ENCODE assay signal across 16 mouse cellular contexts in genomic region chr11:82406358-82407221, GRCm38 (mm10). TPM values are rescaled to one million over a fixed set of nuclear protein-coding genes. Genes with fewer than 3 reads are reported as not detected.
DNase-seq lines count a peak whose midpoint lies in the region; ATAC-seq lines count a peak whose summit lies in the region.
"Had no signal": no experiment of that assay in that cellular context is flagged by ENCODE, and none has a peak within 500 bp of the region (broad histone marks: within the 10 kb centered on the region; RNA-seq: fewer than 3 reads in every experiment).

No protein-coding gene starts in this region.

- ATAC-seq in hindbrain, embryonic 16.5 days, result no peak
- ATAC-seq in neural tube, embryonic 11.5 days (ENCODE audit: insufficient read depth, low FRiP score, low TSS enrichment), result peak; percentile 73
- ATAC-seq: activated CD4-positive, CD25-positive, alpha-beta regulatory T cell, adult 4 months had no signal

- WGBS in hindbrain, embryonic 10.5 days, result 24% methylated on average over 11 of the region's 11 CpGs
- 27% methylated on average over 11 of the region's 11 CpGs for WGBS in hindbrain, embryonic 16.5 days
- WGBS in neural tube, embryonic 11.5 days, result 15% methylated on average over 11 of the region's 11 CpGs

- no peaks in the 10 kb centered on the region for H3K9me3 ChIP-seq in hindbrain, embryonic 10.5 days
- no peaks in the 10 kb centered on the region for H3K9me3 ChIP-seq in hindbrain, embryonic 16.5 days (ENCODE audit: control insufficient read depth, low read length)
- no peaks in the 10 kb centered on the region for H3K9me3 ChIP-seq in neural tube, embryonic 11.5 days (ENCODE audit: control insufficient read depth, low read length)
- H3K9me3 ChIP-seq: heart, embryonic 13.5 days; limb, embryonic 13.5 days; midbrain, embryonic 12.5 days had no signal

- peak overlapping the region; percentile 73; the same call in 1 of the 2 replicates for H3K27ac ChIP-seq in hindbrain, embryonic 10.5 days
- no peak overlapping the region for H3K27ac ChIP-seq in hindbrain, embryonic 16.5 days (ENCODE audit: low read depth, low read length)
- H3K27ac ChIP-seq in neural tube, embryonic 11.5 days (ENCODE audit: low read depth, low read length), result peak overlapping the region; percentile 29; the same call in 1 of the 2 replicates
- H3K27ac ChIP-seq: heart, embryonic 13.5 days; limb, embryonic 13.5 days; midbrain, embryonic 12.5 days had no signal

- no peak overlapping the region for H3K9ac ChIP-seq in hindbrain, embryonic 16.5 days (ENCODE audit: low read depth, low read length)
- no peak overlapping the region for H3K9ac ChIP-seq in neural tube, embryonic 11.5 days (ENCODE audit: low read length)
- H3K9ac ChIP-seq: heart, embryonic 13.5 days; limb, embryonic 13.5 days; lung, embryonic 14.5 days; midbrain, embryonic 12.5 days had no signal

- H3K4me2 ChIP-seq in hindbrain, embryonic 16.5 days (ENCODE audit: low read length), result no peak overlapping the region
- H3K4me2 ChIP-seq in neural tube, embryonic 11.5 days (ENCODE audit: low read depth), result no peak overlapping the region
- H3K4me2 ChIP-seq: heart, embryonic 13.5 days; limb, embryonic 13.5 days; lung, embryonic 14.5 days; midbrain, embryonic 12.5 days had no signal

- no peaks in the 10 kb centered on the region for H3K36me3 ChIP-seq in hindbrain, embryonic 10.5 days
- H3K36me3 ChIP-seq in hindbrain, embryonic 16.5 days (ENCODE audit: control insufficient read depth, insufficient read depth, low read length), result no peaks in the 10 kb centered on the region
- no peaks in the 10 kb centered on the region for H3K36me3 ChIP-seq in neural tube, embryonic 11.5 days (ENCODE audit: control insufficient read depth, insufficient read depth, low read length)
- H3K36me3 ChIP-seq: heart, embryonic 13.5 days; limb, embryonic 13.5 days; midbrain, embryonic 12.5 days had no signal

- peaks cover 49% of the 10 kb centered on the region for H3K4me1 ChIP-seq in hindbrain, embryonic 10.5 days (replicated peaks)
- peaks cover 4% of the 10 kb centered on the region; the same call in 1 of the 2 replicates for H3K4me1 ChIP-seq in hindbrain, embryonic 16.5 days (ENCODE audit: control insufficient read depth, insufficient read depth, low read depth, low read length)
- peaks cover 28% of the 10 kb centered on the region for H3K4me1 ChIP-seq in neural tube, embryonic 11.5 days (ENCODE audit: control insufficient read depth, insufficient read depth, low read length)
- H3K4me1 ChIP-seq: limb, embryonic 13.5 days had no signal

- DNase-seq in hindbrain, embryonic 10.5 days (ENCODE audit: low spot score), result peak; percentile 77
- DNase-seq in embryo, embryonic 9.5 days (ENCODE audit: extremely low spot score), result peak; percentile 86
- DNase-seq in kidney, adult 9 months, result peak; percentile 57
- DNase-seq in neural tube, embryonic 11.5 days (ENCODE audit: low spot score), result peak; percentile 76
- DNase-seq in MN1 (ENCODE audit: low spot score), result no peak
- DNase-seq in gastrocnemius, postnatal 14 days, result no peak
- no peak for DNase-seq in thymus, adult 18-20 months
- DNase-seq: B cell, adult 2 months; cerebellum, adult 9-10 months had no signal

- 0 out of 2 replicates have a peak overlapping the region, but pooled peaks have one; percentile 1 for H3K4me3 ChIP-seq in hindbrain, embryonic 10.5 days
- H3K4me3 ChIP-seq in hindbrain, embryonic 16.5 days (ENCODE audit: low read length), result no peak overlapping the region
- H3K4me3 ChIP-seq in neural tube, embryonic 11.5 days (ENCODE audit: low read depth, low read length), result no peak overlapping the region
- H3K4me3 ChIP-seq: heart, embryonic 13.5 days; limb, embryonic 13.5 days; midbrain, embryonic 12.5 days had no signal

- peaks cover 85% of the 10 kb centered on the region for H3K27me3 ChIP-seq in hindbrain, embryonic 10.5 days (ENCODE audit: insufficient read depth, poor library complexity, severe bottlenecking)
- no peaks in the 10 kb centered on the region; the same call in 1 of the 2 replicates for H3K27me3 ChIP-seq in hindbrain, embryonic 16.5 days (replicated peaks; ENCODE audit: control insufficient read depth, insufficient read depth, low read length)
- no peaks in the 10 kb centered on the region for H3K27me3 ChIP-seq in neural tube, embryonic 11.5 days (ENCODE audit: control insufficient read depth, insufficient read depth, low read length)
- H3K27me3 ChIP-seq: limb, embryonic 13.5 days had no signal

- intact Hi-C loops in gastrocnemius, postnatal 14 days (cut with DNase I; ENCODE audit: low total_unique reads), result no loop called here

RNA-seq across cellular contexts. Expression of gene Tmem132e, which starts 17.9 kb away (rescaled TPM):
- 1.4 and 1.7 TPM in 2 replicates for polyA plus RNA-seq in hindbrain, embryonic 10.5 days (2016; fragmentation: Nextera tagmentation; extraction: Ambion mirVana)
- polyA plus RNA-seq in hindbrain, embryonic 16.5 days (2015; fragmentation: Nextera tagmentation; extraction: Ambion mirVana), result 2.9 and 3.3 TPM in 2 replicates
- polyA plus RNA-seq in neural tube, embryonic 11.5 days (2014; fragmentation: Nextera tagmentation; extraction: Ambion mirVana), result 5.4 and 6.4 TPM in 2 replicates
- total RNA-seq in gastrocnemius, postnatal 14 days (2021), result under 1 TPM; 0.16 to 0.41 TPM
- total RNA-seq: MEL had no signal
- polyA plus RNA-seq: activated CD4-positive, CD25-positive, alpha-beta regulatory T cell, adult 4 months had no signal

Comparison
In these comparisons a context has a peak if more than half of its experiments do, and no peak if none do; other contexts are left out.
1. DNase-seq: peak in hindbrain, embryonic 10.5 days (single experiment), embryo, embryonic 9.5 days (single experiment), kidney, adult 9 months (single experiment) and neural tube, embryonic 11.5 days (single experiment); none in MN1 (single experiment), gastrocnemius, postnatal 14 days (single experiment) and thymus, adult 18-20 months (0 of 2).